Mouse (Mus musculus) E14TG2a.4 (cell line): ENCODE results near the gene Olfr357.

Source experiments
- H3K27me3 ChIP-seq: 2 replicates; pipeline ENCODE4 v1.6.1; 2014; ENCODE audit warnings: low read length, control low read depth; ENCODE audit not compliant: insufficient read depth
- H3K36me3 ChIP-seq: 2 replicates; pipeline ENCODE4 v1.6.1; 2014; ENCODE audit warnings: low read length, control low read depth; ENCODE audit not compliant: insufficient read depth
- H3K4me1 ChIP-seq: replicated peaks from 2 replicates; pipeline ENCODE4 v1.6.1; 2014; ENCODE audit warnings: low read depth, low read length, control low read depth
- H3K4me3 ChIP-seq: replicated peaks from 2 replicates; pipeline ENCODE4 v1.5.1; 2014; ENCODE audit warnings: mild to moderate bottlenecking, low read length
- H3K9me3 ChIP-seq: 2 replicates; pipeline ENCODE4 v1.6.1; 2014; ENCODE audit warnings: low read length, control low read depth
- CTCF ChIP-seq: conservative IDR thresholded peaks from 2 replicates; pipeline ENCODE4 v1.5.1; 2014; ENCODE audit warnings: low read length
- NANOG ChIP-seq: IDR thresholded peaks from 2 replicates; pipeline ENCODE4 v1.6.1; 2014; ENCODE audit warnings: borderline replicate concordance, low read length, mixed read lengths
- POU5F1 ChIP-seq: IDR thresholded peaks from 2 replicates; pipeline ENCODE4 v1.6.1; 2014; ENCODE audit warnings: low read length, borderline replicate concordance

The Olfr357 gene

DNA sequence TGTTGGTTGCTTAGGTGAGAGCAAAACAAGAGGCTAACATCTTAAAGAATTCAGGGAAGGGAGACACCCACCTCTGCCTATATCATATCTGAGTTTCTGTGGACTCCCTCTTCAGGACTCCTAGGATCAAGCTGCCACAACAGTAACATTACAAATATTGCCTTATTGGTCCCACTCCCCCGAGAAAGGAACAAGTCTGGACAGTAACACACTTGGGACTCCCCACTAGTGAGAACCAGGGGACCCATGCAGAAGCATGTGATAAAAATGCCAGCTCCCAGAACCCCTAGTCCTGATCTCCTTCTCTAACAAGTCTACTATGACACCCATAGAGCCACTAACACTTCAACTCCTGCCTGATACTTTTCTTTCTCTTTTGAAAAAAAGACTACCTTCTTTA, at the start of gene Olfr357:
Gene Olfr357 (plus strand): TSS at position 301 of the 400 bp plus-strand sequence.
- Histone ChIP-seq H3K9me3 (no peaks in the 10 kb centered on the region), H3K36me3 (no peaks in the 10 kb centered on the region), H3K4me1 (no peaks in the 10 kb centered on the region), H3K4me3 (no peak within 1 kb of the TSS), H3K27me3 (no peaks in the 10 kb centered on the region)
- TF ChIP-seq POU5F1 (no peak), NANOG (no peak), CTCF (no peak)

GRCm38 (mm10) chr2:36997030-36997429, 3.4 kb downstream of the Olfr357 start:
- Histone ChIP-seq H3K27me3 (no peaks in the 10 kb centered on the region), H3K9me3 (no peaks in the 10 kb centered on the region), H3K4me3 (no peak overlapping the region), H3K4me1 (no peaks in the 10 kb centered on the region), H3K36me3 (no peaks in the 10 kb centered on the region)
- TF ChIP-seq POU5F1 (no peak), CTCF (no peak), NANOG (no peak)

- Histone ChIP-seq H3K9me3 (peaks cover 25% of the 10 kb centered on the region), H3K36me3 (no peaks in the 10 kb centered on the region), H3K4me1 (no peaks in the 10 kb centered on the region), H3K27me3 (no peaks in the 10 kb centered on the region), H3K4me3 (no peak within 1 kb of the TSS)
- no peak for TF ChIP-seq NANOG
- no peak for TF ChIP-seq POU5F1
- TF ChIP-seq CTCF, result no peak
Measured at GRCm38 (mm10) chr2:37009235-37009634, 15.6 kb downstream of the Olfr357 start, which contains the start of gene Olfr358. Gene Olfr358, minus strand, starts transcription at chr2:37009335.
